Mouse (Mus musculus) embryonic facial prominence, embryonic 10.5 days (tissue): Measurements from ENCODE around the gene Gm19935. TPM values are rescaled to one million over a fixed set of nuclear protein-coding genes. Genes with fewer than 3 reads are reported as not detected.

Source experiments
- microRNA-seq: library from miRNA; unstranded; fragments of <30 nt; microRNA quantifications from one replicate; pipeline ENCODE4, GENCODE M21; 2017
- polyA plus RNA-seq: library from polyadenylated mRNA; unstranded; fragments of >200 nt; fragmentation: Nextera tagmentation; extraction: Ambion mirVana; gene quantifications from 2 replicates; pipeline ENCODE4 v1.2.1, GENCODE M21; 2016

Gene Gm19935
- polyA plus RNA-seq, 1 experiment from 2014 or later: not detected

Small RNA genes within 50 kb of the gene (microRNA-seq; reads per million reads assigned to microRNA genes)
- not detected for gene Gm44382

Other genes with a start within 250 kb of the Gm19935 start
- 30.3 and 34.2 TPM in 2 replicates for gene Chd9, start 11.0 kb upstream of the Gm19935 start, polyA plus RNA-seq